Mouse (Mus musculus) colon, adult 2 months (tissue): ENCODE results near the gene Mbd3. TPM values are rescaled to one million over a fixed set of nuclear protein-coding genes. Genes with fewer than 3 reads are reported as not detected.

Source experiments
- polyA plus RNA-seq: library from polyadenylated mRNA; depleted of rRNA; stranded (reverse); fragments of >200 nt; gene quantifications from 2 replicates; pipeline ENCODE4 v1.2.3, GENCODE M21; 2012; rRNA removed

The Mbd3 gene
- 112 and 120 TPM in 2 replicates for polyA plus RNA-seq

DNA sequence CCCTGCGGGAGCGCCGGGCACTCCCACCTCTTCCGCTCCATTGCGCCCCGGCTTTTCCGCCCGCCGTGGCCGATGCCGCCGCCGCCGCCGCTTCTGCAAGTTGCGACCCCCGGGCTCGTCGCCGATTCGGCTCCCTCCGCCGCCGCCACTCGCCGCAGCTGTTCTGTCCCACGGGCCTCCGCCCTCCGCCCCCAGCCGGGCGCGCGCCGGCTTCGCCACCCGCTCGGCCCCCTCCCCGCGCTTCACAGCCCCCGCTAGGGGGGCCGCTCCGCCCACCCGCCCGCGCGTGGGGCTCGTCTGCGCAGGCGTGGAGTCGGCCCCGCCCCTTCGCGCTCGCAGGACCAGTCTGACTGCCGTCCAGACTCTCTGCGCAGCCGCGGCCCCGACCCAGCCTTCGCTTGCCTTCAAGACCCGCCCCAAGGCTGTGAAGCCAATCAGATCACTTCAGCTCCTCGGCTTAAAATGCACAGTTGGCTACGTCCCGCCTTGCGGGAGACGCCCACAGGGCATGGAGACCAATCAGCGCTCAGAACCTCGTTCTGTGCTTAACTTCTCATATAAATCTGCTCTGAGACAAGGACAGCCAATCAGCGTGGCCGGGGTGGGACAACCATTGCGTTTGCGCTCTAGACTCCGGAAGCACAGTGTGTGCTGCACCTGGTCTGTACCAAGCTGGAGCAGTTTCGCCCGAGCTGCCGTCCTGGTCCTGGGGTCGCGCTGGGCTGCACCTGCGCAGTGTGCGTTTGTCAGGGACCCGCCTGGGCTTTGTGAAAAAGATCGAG, at the start of gene Mbd3:
TSS of gene Mbd3 (minus strand) at position 360 of the 782 bp plus-strand sequence.

DNA sequence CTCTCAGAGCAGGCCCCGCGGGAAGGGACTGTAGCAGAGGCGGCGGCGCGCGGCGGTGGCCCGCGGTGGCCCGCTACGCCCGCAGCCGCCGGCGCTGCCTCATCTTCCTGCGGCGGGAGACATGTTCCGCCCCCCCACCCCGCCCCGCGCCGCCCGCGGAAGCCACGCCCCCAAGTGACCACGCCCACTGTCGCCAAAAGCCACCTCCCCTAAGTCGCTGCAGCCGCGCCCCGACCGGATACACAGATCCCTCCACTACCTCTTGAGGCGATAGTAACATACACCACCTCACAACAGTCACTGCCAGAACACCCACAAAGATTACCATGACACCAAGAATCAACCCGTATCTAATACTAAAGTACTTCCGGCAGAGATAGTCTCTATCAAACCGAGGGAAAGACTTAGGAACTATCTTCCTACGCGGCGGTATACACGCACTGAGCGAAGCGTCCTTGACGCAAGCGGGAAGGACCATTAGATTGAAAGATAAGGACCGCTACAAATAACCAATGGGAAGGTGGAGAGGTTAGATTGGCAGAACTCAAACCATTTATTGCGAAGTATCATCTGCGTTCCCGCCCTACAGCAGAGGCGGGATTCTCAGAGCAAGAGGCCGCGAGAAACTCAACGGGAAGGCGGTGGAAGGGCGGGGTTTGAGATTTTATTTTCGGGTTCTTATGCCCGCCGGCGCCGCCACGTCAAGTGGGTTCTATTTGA, 34.3 kb upstream of the Mbd3 start, which contains the start of gene Tcf3:
TSS of gene Tcf3 (minus strand) at position 135 of the 720 bp plus-strand sequence.

DNA sequence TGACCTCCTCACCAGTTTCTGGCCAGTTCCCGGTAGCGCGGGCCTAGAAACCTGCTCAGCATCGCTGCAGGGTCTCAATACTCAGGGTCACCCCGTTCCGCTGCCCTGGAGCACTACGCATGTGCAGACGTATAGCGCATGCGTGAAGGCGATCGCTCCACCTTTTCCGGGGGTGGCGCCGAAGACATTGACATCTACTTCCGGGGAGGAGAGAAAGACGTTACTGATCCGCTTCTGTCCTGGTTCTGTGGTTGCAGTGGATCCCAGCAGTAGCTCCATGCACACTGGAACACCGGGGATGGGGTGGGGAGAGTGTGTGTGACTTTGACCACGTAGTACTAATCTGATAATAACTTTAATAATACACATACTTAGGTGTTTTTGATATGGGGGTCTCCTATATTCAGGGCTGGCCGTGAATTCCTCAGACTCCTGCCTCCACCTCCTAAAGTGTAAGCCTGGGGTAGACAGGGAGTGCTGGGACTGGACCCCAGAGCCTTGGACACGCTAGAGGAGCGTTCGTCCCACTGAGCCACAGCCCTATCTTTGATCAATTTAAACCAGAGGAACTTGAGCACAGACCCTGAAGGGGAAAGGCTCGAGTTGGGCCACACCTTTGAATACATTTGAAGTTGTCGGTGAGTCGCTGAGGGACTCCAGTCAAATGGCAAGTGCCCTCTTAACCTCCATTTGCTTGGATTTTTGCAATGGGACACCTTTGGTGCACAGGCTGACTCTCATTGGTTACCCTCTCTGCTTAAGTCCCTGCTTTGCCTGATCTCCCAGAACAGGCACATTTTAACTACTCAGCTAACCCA, 7.5 kb upstream of the Mbd3 start, which contains the start of gene Uqcr11:
TSS of gene Uqcr11 (minus strand) at position 147 of the 818 bp plus-strand sequence.

DNA sequence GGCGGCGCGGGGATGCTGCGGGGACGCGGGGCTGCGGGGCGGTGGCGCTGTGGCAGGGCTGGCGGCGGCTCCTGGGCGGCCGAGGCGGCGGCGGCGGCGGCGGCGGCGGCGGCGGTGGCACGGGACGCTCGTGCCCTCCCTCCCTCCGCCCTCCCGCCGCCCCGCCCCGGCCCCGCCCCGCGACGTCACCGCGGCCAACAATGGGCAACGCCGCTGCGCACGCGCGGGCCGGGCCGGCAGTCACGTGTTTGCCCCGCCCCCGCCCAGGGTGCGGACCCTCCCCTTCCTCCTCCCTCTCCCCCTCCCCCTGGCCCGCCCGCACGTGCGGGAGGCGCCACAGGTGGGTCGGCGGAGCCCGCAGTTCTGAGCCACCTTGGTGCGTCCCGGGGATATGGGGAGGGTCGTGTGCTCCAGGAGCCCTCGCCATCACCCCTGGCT, 11.8 kb downstream of the Mbd3 start, which contains the start of gene Mex3d:
TSS of gene Mex3d (minus strand) at position 138 of the 438 bp plus-strand sequence.

GRCm38 (mm10) chr10:80356001-80356682, 43.2 kb downstream of the Mbd3 start, which contains the start of gene Plk5:
Gene Plk5, plus strand, starts transcription at chr10:80356459.

DNA sequence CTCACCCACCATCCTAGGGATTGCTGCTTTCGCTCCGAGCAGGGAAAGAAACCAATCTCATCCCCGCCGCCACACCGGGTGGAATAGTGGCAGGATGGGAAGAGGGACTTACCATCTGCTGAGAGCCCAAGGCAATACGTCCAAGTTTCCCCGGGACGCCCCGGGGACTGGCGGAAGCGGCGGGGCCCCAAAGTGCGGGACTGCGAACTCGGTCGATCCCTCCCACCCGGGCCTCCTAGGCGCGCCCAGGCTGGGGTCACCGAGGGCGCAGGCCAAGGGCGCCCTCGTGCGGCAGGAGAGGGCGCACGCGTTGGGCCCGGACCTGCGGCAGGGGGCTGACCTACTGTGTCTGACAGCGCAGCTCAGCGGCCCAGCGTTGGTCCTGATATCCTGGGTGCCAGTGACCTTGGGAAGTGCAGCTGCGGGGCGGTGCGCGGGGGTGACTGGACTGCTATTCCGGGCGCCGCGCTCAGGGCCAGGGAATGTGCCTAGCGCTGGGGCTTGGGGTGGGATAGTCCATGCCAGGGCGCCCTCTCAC, 51.0 kb downstream of the Mbd3 start, which contains the start of gene Adamtsl5:
TSS of gene Adamtsl5 (minus strand) at position 169 of the 538 bp plus-strand sequence.

Other genes with a start within 250 kb of the Mbd3 start
- gene Cirbp, start 233.6 kb downstream of the Mbd3 start, polyA plus RNA-seq = 98.7 and 100 TPM in 2 replicates
- gene 1600002K03Rik, start 226.6 kb downstream of the Mbd3 start, polyA plus RNA-seq = 18.0 and 23.5 TPM in 2 replicates
- 3.4 and 3.6 TPM in 2 replicates for gene Efna2, start 220.1 kb downstream of the Mbd3 start, polyA plus RNA-seq
- gene Mum1, start 173.1 kb downstream of the Mbd3 start, polyA plus RNA-seq = 25.4 and 27.3 TPM in 2 replicates
- 917 and 1,055 TPM in 2 replicates for gene Ndufs7, start 150.4 kb downstream of the Mbd3 start, polyA plus RNA-seq
- gene Gamt, start 138.5 kb downstream of the Mbd3 start, polyA plus RNA-seq = 12.4 and 22.1 TPM in 2 replicates
- gene Dazap1, start 138.1 kb downstream of the Mbd3 start, polyA plus RNA-seq = 79.6 and 86.9 TPM in 2 replicates
- gene Rps15, start 107.1 kb downstream of the Mbd3 start, polyA plus RNA-seq = 1,702 and 2,447 TPM in 2 replicates
- gene Apc2, start 103.6 kb downstream of the Mbd3 start, polyA plus RNA-seq = 1.8 and 2.0 TPM in 2 replicates
- 55.6 and 67.7 TPM in 2 replicates for gene 2310011J03Rik, start 79.0 kb downstream of the Mbd3 start, polyA plus RNA-seq
- gene Pcsk4, start 70.1 kb downstream of the Mbd3 start, polyA plus RNA-seq = 20.6 and 24.0 TPM in 2 replicates
- 27.3 and 36.0 TPM in 2 replicates for gene Reep6, start 69.6 kb downstream of the Mbd3 start, polyA plus RNA-seq
- 27.8 and 29.2 TPM in 2 replicates for gene Adamtsl5, start 51.1 kb downstream of the Mbd3 start, polyA plus RNA-seq
- gene Plk5, start 43.1 kb downstream of the Mbd3 start, polyA plus RNA-seq = 0.38 and 0.71 TPM in 2 replicates
- gene Mex3d, start 11.9 kb downstream of the Mbd3 start, polyA plus RNA-seq = 23.9 and 24.3 TPM in 2 replicates
- 2,050 and 2,937 TPM in 2 replicates for gene Uqcr11, start 7.3 kb upstream of the Mbd3 start, polyA plus RNA-seq
- 84.9 and 86.2 TPM in 2 replicates for gene Tcf3, start 34.1 kb upstream of the Mbd3 start, polyA plus RNA-seq
- gene Onecut3, start 95.3 kb upstream of the Mbd3 start, polyA plus RNA-seq = 0.02 TPM in 1 of 2 replicates, not detected in the other
- gene Atp8b3, start 139.6 kb upstream of the Mbd3 start, polyA plus RNA-seq = not detected in 2 replicates
- 56.3 and 60.5 TPM in 2 replicates for gene Rexo1, start 162.0 kb upstream of the Mbd3 start, polyA plus RNA-seq
- gene Klf16, start 177.8 kb upstream of the Mbd3 start, polyA plus RNA-seq = 32.1 and 34.5 TPM in 2 replicates
- gene Abhd17a, start 190.8 kb upstream of the Mbd3 start, polyA plus RNA-seq = 328 and 390 TPM in 2 replicates
- gene Scamp4, start 203.3 kb upstream of the Mbd3 start, polyA plus RNA-seq = 145 and 162 TPM in 2 replicates
- 22.0 and 28.5 TPM in 2 replicates for gene Adat3, start 203.3 kb upstream of the Mbd3 start, polyA plus RNA-seq
- 3.8 and 4.9 TPM in 2 replicates for gene Gm49322, start 206.5 kb upstream of the Mbd3 start, polyA plus RNA-seq
- 326 and 352 TPM in 2 replicates for gene Csnk1g2, start 223.3 kb upstream of the Mbd3 start, polyA plus RNA-seq